Mouse (Mus musculus) gastrocnemius, postnatal 10 days (tissue): Measurements from ENCODE around the gene Hk1. TPM values are rescaled to one million over a fixed set of nuclear protein-coding genes. Genes with fewer than 3 reads are reported as not detected.
"Not testable (repeated sequence)": the region's sequence is repeated elsewhere in the genome, so short reads cannot be mapped to it uniquely, and the experiment has no call there.

ENCODE experiments used
- DNase-seq: peaks from one replicate; pipeline ENCODE4 v3.0.0; 2021; ENCODE audit warnings: mixed read lengths
- total RNA-seq, 2 experiments: library from RNA; stranded (reverse); gene quantifications; 2 replicates each; pipeline ENCODE4 v1.2.3; 2021

Gene Hk1
- total RNA-seq, 2 experiments from 2014 or later = 17.8 to 22.5 TPM

DNA sequence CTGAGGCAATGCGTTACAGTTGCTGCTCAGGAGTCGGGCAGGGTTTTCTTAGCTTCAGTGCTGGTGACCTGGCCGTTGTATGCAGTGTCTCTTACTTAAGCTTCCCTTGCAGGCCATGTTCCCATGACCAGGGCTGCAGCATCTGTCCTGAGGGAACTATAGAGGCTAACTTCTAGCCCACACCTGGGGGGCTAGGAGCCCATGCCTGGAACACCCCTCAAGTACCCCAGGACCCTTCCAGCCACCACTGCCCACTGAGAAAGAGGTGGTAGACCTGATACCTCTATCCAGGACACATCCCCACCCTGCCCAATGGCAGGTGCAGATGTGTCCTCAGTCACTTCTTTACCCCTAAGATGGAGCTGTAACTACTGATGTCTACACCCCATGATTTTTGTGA lies 38.7 kb downstream of the Hk1 start:
- no peak for DNase-seq

DNA sequence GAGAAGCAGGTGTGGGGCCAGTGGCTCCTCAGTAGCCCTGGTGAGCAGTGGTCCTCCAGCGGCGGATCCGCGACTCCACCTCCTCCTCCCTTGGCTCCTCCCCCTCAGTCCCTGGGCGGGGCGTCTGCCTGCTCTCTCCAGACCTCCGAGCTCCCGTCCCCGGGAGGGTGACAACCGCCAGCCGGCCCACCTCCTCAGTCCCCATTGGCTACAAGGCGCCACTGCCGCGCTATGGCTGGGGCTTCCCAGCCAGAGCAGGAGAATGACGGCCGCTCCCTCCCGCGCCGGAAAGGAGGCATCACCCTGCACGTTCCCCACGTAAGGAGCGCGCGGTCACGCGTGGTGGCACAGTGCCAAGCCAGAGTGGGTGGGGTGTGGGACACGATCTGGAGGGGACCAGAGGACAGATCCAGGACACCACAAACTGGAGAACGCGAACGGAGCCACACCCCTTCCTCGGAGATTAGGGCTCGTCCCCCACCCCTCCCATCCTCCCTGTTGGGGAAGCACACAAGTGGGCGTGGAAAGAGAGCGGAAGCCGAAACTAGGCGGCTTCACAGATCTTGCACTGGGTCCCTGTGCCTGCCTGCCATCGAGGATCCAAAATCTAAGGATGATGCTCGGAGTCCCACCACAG lies 39.5 kb downstream of the Hk1 start:
- DNase-seq = peak; percentile 97

DNA sequence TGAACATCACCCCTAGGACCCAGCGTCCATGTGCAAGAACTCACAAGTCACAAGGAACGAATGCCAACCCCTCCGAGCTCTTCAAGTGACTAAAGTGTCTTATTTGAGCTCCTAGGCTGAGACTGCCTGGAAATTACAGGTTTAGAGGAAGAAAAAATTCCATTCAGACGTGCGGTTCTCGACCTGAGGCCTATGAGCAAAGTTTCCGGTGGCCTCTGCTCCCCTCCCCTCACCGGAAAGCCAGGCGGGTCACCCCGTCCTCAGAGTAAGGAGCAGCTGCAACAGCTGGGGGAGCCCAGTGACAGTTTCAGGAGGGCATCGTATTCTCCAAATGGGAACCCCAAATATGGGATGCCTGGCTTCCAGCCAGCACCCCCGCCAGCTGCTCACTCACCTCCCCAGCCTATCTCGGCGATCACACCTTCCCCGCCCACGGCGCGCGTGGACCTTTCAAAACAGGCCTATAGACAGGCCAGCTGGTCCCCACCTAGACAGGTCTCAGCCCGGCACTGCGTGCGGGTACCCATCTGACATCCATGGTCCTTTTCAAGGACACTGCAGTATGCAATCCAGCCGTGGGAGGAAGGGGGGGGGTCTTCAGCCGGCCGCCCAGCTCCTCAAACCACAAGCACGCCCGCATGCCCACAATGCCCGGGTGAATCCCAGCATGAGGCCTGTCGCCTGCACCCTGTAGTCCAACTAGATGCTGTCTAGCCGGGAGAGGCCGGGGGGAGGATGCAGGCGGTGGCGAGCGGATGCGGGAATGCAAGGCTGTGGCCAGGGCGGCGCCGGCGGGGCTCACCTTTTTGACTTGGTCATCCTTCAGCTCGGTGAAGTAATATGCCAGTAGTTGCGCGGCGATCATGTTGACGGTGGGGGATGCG lies 40.3 kb downstream of the Hk1 start:
- DNase-seq = peak; percentile 53

DNA sequence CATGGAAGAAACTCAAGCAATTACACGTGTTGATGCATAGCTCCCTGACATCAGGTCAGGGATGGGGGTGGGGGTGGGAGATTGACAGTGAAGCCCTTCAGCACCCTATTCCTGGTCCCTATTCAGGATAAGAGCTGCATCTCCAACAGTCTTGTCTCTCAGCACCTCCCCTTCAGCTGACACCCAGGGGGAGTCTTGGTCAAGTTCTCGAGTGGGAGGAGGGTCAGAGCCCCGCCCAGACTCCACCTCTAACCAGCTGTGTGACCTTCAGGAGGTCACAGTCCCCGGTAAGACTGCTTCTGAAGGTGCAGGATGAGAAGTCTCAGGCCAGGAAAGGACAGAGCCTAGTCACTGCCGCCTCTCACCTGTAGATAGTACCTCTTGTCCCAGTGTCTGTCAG lies 41.1 kb downstream of the Hk1 start:
- DNase-seq = no peak

DNA sequence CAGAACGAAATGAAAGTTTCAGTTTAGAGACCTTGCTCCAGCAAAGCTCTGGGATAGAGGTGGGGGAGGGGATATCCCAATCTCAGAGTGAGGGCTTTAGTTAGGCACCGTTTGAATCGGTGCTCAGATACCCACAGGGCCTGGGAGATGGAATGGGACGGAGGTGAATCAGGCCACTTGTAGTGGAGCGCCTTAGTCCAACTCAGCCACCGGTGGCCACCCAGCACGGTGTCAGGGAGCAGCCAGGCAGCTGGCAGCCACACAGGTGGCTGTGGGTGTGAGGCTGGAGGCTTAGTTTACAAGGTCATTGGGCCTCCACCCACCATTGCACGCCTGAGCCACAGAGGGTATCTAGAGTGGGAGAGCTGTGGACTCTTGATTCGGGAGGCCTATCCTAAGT lies 41.5 kb downstream of the Hk1 start:
- DNase-seq = no peak

DNA sequence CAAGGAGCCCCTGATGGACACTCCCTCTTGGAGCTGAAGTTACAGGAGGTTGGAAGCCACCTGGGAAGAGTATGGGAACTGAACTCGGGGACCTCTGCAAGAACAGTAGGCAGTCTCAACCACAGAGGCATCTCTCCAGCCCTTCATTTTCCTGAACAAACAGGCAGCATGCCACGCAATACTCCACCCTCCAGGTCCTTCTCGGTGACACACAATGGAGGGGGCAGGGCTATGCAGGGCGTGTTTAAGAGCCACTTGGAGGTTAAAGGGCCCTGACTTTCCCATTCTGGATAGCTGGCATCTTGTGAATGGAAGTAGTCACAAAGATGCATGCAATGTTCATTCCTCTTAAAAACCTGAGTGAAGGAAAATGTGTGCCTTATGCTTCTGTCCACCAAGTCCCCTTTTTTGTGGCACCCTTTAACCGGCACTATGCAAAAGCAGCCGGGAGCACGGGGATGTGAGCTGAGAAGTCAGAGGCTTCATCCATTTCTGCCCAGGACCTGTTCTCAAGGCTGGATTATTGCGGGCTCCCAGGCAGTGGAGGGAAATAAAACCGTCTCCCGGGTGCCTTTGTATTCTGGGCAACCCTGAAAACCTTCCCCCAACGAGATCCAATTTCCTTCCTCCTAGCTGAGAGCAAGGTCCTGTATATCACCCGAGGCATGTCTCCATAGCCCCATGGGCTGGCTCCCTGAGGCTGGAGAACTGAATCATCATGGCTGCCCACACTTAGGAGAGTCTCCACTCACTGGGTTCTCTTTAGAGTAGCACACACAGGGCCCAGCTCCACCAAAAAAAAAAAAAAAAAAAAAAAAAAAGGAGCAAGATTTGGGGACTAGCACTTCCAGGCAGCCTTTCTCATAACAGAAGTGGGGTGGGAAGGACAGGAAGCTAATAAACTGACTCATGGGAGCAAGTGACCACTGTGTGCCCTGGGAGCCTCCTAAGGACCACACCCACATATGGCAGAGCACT lies 42.8 kb downstream of the Hk1 start:
- no peak for DNase-seq

DNA sequence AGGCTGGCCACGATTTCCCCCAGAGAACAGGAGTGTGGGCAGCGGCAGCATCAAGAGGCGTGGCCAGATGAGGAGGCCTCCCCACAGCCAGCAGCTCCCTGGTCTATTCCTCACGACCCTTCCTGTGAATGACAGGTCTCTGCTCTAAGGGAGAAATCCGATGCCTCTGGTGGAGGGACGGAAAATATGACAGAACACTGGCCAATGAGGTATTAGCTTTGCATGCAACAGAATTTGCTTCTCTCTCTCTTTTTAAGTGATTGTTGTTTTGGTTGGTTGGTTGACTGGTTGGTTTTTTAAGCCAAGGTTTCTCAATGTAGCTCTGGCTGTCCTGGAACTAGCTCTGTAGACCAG lies 44.3 kb downstream of the Hk1 start:
- DNase-seq = no peak

DNA sequence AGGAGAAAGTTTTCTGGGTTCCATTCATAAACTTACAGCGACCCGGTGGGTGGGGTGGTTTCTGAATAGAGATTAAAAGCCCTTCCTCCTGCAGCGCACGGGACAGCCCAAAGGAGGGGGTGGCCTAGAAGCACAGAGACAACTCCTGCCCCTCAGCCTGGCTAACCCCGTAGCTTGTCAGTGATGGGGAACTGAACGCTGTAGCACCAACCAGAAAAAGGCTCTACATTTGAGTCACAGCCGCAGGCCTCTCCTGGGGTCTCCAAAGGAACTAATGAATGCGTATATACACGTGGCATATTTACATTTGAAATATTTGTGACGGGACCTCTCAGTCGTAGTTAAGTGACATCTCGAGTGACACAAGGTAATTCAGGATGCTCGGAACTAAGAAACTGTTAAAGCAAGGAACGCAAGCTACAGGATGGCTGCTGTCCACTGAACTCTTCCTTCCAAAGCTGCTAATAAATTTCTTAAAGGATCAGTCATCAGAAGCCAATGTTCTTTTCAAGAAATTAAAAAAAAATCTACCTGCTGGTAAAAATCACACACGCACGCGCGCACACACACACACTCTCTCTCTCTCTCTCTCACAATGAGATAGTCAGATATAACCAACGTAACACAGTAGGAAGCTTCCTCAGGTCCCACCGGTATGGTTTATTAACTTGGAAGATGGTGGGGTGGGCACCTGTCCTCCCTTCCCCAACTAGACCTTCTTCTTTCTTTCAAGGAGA lies 44.9 kb downstream of the Hk1 start:
- no peak for DNase-seq

DNA sequence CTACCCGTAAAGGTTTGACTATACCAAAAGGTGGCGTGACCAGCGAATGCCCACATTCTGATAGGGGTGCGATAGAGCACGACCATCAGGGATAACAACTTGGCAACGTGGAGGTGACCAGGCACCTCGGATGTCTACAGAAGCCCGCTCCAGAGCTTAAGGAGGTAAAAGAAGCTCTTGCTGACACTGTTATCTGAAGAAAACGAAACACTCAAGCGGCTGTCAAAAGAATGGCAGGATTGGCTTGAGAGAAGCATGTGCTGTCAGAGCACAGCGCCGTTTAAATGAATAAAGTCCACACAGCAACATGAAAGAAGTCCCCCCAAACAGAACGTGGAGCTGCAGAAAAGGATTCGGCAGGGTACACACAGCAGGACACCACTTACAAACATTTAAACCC lies 46.4 kb downstream of the Hk1 start:
- DNase-seq = no peak

DNA sequence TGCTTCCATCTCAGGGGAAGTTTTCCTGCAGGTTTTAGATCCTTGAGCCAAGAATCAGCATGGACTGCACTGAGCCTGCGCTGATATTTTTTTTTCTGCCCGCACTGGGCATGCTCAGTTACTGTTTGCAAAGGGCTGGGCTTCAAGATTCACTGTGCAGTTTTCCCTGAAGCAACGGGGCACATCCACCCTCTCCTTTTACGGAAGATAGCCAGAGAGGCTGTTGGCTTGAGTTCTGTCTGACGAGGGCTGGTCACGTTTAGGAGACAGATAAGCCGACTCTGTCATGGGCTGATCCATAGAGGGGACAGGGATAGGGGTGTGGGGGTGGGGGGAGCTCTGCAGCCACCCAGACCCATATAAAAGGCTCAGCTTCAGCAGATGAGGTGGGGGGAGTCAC lies 47.2 kb downstream of the Hk1 start:
- no peak for DNase-seq

DNA sequence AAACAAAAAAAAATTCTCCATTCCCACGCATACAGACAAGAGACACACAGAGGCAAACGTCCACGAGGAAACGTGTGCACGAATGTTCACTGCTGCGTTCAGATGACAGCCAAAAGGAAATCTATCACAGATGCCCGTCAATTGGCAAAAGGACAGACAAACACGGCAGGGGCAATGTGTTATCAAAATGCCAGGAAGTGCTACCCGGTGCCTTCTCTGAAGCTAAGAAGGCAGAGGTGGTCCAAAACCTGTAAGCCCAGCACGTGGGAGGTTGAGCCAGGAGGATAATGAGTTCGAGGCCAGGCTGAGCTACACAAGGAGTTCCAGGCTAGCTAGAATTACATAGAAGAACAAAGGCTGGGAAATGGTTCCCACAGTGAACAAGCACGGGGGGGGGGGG lies 47.9 kb downstream of the Hk1 start:
- DNase-seq = no peak

DNA sequence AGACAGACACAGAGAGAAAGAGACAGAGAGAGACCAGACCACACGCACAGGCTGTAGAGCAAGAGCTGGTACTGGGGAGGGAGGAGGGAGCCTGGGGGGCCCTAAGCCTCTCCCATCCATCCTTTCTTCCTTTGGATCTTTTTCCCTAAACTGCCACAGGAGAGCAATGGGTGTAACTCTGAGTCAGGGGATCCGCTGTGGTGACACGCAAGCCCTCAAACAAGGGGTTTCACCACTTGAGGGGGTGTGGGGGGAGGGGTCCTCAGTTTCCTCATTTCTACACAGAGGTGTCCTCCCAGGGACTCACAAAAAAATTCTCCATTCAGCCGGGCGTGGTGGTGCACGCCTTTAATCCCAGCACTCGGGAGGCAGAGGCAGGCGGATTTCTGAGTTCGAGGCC lies 48.4 kb downstream of the Hk1 start:
- no peak for DNase-seq

DNA sequence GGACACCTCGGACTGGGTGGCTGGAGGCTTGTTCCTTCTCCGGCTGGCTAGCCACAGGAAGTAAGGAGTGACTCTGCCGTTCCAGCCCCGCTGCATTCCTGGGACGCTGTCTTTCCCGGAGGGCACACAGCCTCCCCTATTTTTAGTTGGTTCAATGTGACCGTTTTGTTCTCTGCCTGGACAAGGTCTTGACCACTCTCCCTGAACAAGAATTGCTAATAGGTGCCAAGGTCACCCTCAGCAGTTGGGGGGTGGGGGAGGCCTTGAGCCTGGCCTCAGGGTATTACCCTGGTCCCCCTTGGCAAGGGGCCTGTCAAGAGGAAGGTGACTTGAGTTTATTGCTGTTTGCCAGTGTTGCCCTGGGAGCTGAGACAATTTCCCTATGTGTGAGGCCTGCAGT lies 49.9 kb downstream of the Hk1 start:
- DNase-seq = no peak

DNA sequence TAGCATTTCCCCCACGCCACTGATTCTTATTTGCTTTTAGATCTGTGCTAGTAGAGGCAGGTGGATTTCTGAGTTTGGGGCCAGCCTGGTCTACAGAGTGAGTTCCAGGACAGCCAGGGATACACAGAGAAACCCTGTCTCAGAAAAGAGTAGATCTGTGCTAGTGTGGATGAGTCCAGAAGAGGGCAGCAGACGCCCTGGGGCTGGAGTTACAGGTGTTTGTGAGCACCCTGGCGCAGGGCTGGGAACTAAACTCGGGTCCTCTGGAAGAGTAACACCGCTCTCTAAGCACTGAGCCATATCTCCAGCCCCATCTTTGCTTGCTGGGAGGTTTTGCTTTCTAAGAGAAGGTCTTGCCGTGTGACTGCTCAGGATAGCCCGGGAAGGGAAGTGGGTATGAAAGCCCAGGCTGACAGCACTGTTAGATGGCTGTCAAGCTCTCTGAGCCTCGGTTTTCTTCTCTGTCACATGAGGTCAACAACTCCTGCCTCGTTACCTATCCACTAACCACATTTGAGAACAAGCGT lies 50.8 kb downstream of the Hk1 start:
- no peak for DNase-seq

DNA sequence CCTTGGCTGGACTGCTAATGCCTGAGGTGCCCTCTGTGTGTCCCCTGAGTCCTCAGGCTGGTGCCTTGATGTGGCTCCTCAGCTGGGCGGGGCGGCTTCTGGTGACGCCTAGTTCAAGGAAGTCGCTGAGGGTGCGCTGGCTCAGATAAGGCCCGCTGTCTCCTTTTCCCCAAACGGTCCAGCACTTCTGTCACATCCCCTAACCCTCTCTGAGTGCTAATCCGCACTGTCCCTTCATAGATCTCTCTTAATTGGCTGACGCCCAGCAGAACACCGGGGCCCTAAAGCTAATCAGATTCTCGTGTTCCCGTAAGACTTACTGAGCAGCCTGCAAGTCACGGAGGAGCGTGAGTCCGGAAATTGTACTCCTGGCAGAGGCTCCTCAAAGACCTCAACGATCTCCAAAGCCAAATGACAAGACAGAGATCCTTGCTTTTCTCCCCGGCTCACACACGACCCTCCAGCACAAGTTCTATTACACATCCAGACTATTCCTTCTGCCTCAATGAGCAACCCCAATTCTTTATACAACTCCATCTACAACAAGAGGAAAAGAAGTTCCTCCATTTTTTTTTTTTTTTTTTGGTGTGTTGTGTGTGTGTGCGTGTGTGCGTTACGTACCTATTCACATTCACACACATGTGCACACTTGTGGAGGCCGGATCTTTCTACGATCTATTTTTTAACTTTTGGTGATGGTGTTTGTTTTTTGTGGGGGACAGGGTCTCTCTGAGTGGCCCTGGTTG lies 52.0 kb downstream of the Hk1 start:
- DNase-seq = no peak

DNA sequence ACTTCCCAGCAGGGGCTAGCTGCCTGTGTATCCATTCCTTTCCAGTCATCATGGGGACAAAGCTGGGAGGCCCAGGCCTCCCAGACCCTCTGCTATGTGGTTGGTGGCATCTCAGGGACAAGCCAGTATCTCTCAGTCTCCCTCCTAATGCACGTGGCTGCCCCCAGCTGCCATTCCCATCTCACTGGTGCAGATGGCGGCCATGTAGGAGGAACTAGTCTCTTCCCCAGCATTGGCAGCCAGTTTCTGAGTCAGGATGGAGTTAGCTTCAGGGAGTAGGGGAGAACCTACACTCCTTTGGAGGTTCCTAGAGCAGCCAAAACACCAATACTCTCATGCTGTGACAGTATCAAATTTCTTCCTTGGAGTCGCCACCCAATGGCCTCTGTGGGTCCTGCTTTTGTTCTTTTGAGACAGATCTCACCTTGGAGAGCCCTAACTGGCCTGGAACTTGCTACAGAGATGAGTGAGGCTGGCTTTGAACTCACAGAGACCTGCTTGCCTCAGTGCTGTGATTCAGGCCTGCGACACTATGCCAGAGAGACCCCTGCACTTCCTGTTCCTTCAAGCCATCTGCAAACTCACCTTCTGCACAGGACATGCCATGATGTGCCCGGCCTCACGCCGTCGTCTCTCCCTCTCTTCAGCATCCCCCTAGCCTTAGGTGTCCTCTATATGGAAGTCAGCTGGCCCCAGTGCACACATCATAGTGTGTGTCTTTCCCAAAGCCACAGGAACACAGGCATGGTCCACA lies 52.7 kb downstream of the Hk1 start:
- no peak for DNase-seq

DNA sequence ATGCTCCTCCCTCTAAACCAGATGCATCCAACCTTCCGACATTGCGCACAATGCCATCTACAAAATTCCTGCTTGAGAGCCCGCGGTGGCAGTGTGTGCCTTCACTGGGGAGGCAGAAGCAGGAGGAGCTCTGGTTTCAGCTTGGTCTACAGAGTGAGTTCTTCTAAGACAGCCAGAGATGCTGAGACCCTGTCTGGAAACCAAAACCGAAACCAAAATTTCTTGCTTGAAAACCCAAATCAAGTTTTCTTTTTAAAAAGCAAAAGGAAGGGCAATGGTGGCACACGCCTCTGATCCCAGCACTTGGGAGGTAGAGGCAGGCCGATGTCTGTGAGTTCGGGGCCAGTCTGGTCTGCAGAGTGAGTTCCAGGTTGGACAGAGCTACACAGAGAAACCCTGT lies 53.7 kb downstream of the Hk1 start:
- no peak for DNase-seq

DNA sequence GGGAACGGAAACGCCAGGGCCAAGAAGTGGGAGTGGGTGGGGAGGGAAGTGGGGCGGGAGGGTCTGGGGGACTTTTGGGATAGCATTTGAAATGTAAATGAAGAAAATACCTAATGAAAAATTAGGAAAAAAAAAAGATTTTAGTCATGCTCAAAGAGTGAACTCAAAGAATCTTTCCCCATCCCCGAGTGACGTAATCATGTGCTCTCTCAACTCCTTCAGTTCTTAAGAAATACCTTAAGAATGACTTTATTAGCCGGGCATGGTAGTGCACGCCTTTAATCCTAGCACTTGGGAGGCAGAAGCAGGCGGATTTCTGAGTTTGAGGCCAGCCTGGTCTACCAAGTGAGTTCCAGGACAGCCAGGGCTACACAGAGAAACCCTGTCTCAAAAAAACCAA lies 56.9 kb downstream of the Hk1 start:
- not testable (repeated sequence) for DNase-seq

DNA sequence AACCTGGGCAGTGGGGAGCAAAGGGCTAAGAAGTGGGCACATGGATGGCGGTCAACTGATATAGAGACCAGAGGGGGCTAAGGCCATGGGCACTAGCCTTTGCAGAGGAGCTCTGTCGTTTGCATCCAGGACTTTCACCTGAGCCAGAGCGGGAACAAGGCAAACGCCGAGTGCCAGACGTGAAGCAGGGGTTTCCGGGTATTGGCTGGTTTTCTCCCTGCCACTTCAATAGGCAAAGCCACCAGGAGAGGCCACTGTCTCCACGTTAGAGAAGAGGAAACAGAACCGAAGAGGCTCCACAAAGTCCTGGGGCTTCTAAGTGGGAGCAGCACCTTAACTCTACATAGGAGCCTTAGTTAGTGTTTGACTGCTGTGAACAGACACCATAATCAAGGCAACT lies 58.3 kb downstream of the Hk1 start:
- no peak for DNase-seq

DNA sequence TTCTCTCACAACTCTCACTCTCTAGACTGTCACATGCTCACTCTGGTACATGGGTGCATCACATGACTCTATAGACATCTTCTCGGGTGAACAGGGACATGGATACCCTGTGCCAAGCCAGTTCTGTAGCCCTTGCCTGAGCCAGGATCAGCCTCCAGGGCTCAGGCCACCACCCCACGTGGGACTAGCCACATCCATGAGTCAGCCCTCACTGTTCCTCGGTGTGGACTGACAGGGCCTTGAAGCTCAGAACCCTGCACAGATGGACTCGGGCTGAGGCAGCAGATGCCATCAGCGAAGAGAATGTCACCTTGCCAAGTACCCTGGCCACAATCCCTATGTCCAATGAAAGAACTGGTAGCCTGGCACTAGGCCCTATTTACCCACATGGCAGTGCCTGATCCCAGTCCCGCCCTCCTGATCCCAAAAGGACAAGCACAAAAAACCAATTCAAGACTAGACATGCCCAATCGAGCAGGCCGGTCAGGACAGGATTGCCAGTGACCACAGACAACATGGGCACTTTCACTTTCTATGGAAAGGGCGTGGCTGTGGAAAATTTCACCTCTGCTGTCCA lies 59.2 kb downstream of the Hk1 start:
- peak; percentile 30 for DNase-seq
